Mouse (Mus musculus) spleen, adult 18-20 months (tissue): ENCODE measurements around the gene Tshr.
"Not testable (repeated sequence)": the region's sequence is repeated elsewhere in the genome, so short reads cannot be mapped to it uniquely, and the experiment has no call there.

Experiments
- DNase-seq, 2 experiments: peaks; one replicate each; pipeline ENCODE4 v3.0.0; 2022; ENCODE audit warnings: mixed read lengths in 2 of 2

Tshr gene

GRCm38 (mm10) chr12:91384281-91385017 lies at the start of gene Tshr, which contains the start of gene Cep128:
Gene Tshr (plus strand): TSS chr12:91384563.
Gene Cep128 (minus strand): TSS chr12:91384409.
- DNase-seq, result peak; percentile 85 to 88

- not testable (repeated sequence) for DNase-seq
Measured at GRCm38 (mm10) chr12:91338656-91339055, 45.7 kb upstream of the Tshr start.

GRCm38 (mm10) chr12:91353783-91354182 lies 30.6 kb upstream of the Tshr start:
- no peak for DNase-seq

GRCm38 (mm10) chr12:91369173-91369572 lies 15.2 kb upstream of the Tshr start:
- no peak for DNase-seq

GRCm38 (mm10) chr12:91383516-91384264 lies 673 bp upstream of the Tshr start:
- no peak for DNase-seq

- peak in 1 of 2 experiments; percentile 39 for DNase-seq
Measured at GRCm38 (mm10) chr12:91400232-91401048, 16.1 kb downstream of the Tshr start.

GRCm38 (mm10) chr12:91401049-91401352 lies 16.6 kb downstream of the Tshr start:
- no peak for DNase-seq

- no peak for DNase-seq
Measured at GRCm38 (mm10) chr12:91410306-91410705, 25.9 kb downstream of the Tshr start.

GRCm38 (mm10) chr12:91412461-91413182 lies 28.3 kb downstream of the Tshr start:
- no peak for DNase-seq

- no peak for DNase-seq
Measured at GRCm38 (mm10) chr12:91415112-91415511, 30.7 kb downstream of the Tshr start.

- no peak for DNase-seq
Measured at GRCm38 (mm10) chr12:91416828-91417227, 32.5 kb downstream of the Tshr start.

GRCm38 (mm10) chr12:91418791-91419190 lies 34.4 kb downstream of the Tshr start:
- peak in 1 of 2 experiments; percentile 57 for DNase-seq

GRCm38 (mm10) chr12:91421272-91421671 lies 36.9 kb downstream of the Tshr start:
- no peak for DNase-seq

GRCm38 (mm10) chr12:91423125-91423820 lies 38.9 kb downstream of the Tshr start:
- DNase-seq, result no peak

- DNase-seq, result no peak
Measured at GRCm38 (mm10) chr12:91426499-91426898, 42.1 kb downstream of the Tshr start.

- no peak for DNase-seq
Measured at GRCm38 (mm10) chr12:91427129-91427528, 42.8 kb downstream of the Tshr start.

GRCm38 (mm10) chr12:91482195-91482733 lies 97.9 kb downstream of the Tshr start:
- DNase-seq, result no peak

- no peak for DNase-seq
Measured at GRCm38 (mm10) chr12:91486342-91486741, 102.0 kb downstream of the Tshr start.

- no peak for DNase-seq
Measured at GRCm38 (mm10) chr12:91488406-91488805, 104.0 kb downstream of the Tshr start.

GRCm38 (mm10) chr12:91495497-91496225 lies 111.3 kb downstream of the Tshr start:
- DNase-seq, result no peak

GRCm38 (mm10) chr12:91496226-91496558 lies 111.8 kb downstream of the Tshr start:
- DNase-seq, result no peak
